Mouse (Mus musculus) regulatory T cell (primary cell): ENCODE measurements around the gene Krt17.

ENCODE experiments used
- in situ Hi-C: fragments of 300-600 bp; cut with MboI, MseI; formaldehyde crosslinking; loops from one replicate; pipeline ENCODE4 v1.15.1; 2025; ENCODE audit warnings: high pct_unique_total_duplicates

The Krt17 gene

DNA sequence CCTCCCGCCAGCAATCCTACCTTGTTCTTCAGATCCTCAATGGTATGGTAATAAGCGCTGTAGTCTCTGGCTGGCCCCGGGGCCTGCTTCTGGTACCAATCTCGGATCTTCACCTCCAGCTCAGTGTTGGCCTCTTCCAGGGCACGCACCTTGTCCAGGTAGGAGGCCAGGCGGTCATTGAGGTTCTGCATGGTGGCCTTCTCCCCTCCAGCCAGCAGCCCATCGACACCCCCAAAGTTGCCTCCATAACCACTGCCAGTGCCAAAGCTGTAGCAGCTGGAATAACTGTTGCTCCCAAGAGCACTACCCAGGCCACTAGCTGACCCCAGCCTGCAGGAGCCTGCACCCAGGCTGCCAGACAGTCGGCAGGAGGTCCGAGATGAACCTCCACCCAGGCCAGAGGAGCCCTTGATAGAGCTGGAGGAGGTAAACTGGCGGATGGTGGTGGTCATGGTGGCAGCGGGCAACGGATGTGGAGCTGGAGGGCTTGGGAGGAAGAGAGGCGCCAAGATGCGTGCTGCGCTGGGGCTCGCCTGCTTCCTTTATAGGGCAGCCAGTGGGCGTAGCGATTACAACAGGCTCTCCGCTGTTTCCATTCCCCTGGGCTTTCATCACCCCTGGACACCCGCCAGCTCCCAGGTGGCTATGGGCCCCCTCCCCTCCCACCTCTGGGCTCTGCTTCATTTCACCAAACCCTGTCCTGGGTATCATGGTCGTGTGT is at the start of gene Krt17:
Gene Krt17, minus strand, starts transcription at position 516 of the 721 bp plus-strand sequence.
- in situ Hi-C loops, result no loop called here

DNA sequence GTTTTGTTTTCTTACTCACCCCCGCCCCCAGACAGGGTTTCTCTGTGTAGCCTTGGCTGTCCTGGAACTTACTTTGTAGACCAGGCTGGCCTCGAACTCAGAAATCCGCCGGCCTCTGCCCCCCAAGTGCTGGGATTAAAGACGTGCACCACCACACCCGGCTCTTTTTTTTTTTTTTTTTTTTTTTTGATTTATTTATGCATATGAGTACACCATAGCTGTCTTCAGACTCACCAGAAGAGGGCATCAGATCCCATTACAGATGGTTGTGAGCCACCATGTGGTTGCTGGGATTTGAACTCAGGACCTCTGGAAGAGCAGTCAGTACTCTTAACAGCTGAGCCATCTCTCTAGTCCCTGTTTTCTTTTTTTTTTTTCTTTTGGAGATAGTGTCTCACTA is 47.8 kb upstream of the Krt17 start:
- in situ Hi-C loops, result loop anchor here (25.0 kb wide), 1 partner anchor 1146 kb away; the partner anchor contains the start of gene Ccr7

DNA sequence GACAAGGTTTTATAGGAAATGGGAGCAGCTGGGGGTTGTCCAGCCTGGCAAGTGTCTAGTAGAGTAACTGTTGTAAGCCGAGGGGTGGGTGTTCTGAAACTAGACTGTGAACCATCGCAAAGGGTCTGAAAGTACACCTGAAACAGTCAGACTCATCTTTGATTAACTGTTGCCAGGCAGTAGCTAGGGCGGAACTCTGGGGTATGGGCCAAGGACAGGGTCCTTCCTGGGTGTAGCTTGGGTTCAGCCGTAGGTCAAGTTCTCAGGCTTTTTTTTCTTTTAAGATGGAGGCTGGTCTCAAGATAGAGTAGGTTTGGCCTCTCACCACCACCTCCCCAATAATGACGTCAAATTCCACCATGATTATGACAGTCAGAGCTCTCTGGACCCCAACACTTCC is 47.1 kb upstream of the Krt17 start:
- in situ Hi-C loops, result loop anchor here (25.0 kb wide), 1 partner anchor 1146 kb away; the partner anchor contains the start of gene Ccr7

DNA sequence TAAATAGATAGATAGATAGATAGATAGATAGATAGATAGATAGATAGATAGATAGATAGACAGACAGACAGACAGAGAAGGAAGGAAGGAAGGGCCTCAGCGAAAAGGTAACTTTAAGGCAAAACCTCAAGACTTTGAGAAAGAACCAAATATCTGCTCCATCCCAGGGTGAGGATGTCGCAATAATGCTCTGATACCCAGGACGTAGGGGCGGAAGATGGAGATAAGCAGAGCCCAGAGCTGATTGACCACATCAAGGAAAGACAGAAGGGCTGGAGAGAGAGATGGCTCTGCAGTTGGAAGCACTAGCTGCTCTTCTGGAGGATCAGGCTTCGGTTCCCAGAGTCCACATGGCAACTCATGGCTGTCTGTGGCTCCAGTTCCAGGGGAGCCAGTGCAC is 40.5 kb upstream of the Krt17 start:
- in situ Hi-C loops, result loop anchor here (25.0 kb wide), 1 partner anchor 1139 kb away; the partner anchor contains the start of gene Ccr7

DNA sequence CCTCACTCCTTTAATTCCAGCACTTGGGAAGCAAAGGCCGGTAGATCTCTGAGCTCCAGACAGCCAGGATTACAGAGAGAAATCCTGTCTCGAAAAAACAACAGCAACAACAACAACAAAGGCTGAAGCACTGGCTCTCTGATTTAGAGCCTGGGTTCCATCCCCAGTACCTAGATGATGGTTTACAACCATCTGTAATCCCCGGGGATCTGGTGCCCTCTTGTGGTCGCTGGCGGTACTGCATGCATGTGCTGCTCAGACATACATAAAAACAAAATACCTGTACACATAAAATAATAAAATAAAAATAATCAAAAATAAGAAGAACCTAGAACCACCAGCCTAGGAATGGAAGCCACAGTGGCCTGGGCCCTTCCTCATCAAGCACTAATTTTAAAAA is 39.5 kb upstream of the Krt17 start:
- in situ Hi-C loops, result loop anchor here (25.0 kb wide), 1 partner anchor 1138 kb away; the partner anchor contains the start of gene Ccr7

DNA sequence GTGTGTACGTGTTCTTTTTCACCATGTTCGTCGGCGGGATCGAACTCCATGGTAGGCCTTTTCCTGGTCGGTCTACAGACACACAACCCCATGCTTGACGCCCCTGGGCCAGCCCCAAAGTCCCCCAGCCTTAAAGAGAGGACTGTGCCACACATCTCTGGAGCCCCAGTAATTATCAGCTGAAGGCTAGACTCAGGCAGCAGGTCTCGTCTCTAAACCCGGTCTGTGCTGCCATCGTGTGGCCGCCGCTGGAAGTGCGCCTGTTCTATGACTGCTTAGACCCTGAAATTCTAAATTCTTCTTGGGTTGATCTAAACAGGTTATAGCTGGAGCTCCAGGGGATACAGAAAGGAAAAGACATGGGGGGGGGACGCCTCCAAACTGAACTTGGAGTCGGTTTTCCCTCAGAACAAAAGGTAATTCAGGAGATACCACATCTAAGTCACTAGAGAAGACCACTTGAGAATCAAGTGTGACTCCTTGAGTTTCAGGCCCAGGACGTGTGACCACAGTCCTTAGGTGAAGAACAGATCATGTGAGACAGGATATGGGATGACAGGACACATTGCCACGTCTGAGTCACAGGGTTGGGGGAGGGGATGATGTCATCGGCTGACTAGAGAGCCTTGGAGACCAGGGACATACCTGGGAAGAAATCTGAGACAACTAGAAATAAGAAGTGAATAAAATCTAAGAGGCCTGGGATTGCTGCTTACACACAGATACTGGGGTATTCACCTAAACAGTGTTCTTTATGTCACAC is 37.6 kb upstream of the Krt17 start:
- in situ Hi-C loops, result no loop called here

DNA sequence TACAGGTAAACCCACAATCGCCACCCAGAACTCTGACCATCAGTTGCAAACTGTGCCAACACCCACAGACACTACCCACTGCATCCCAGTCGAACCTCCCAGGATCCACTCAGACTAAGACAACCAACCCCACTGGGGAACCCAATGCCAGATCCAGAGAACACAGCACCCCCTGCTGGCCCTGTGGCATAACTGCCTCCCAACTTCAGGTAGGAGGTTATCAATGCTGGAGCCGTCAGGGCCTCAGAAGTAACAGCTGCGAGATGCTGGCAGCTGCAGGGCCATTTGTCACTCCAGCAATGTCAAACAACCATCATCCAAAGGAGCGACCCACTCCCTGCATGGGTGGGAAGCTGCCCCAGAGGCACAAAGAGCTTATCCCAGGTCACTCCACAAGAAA is 37.0 kb upstream of the Krt17 start:
- in situ Hi-C loops, result no loop called here

DNA sequence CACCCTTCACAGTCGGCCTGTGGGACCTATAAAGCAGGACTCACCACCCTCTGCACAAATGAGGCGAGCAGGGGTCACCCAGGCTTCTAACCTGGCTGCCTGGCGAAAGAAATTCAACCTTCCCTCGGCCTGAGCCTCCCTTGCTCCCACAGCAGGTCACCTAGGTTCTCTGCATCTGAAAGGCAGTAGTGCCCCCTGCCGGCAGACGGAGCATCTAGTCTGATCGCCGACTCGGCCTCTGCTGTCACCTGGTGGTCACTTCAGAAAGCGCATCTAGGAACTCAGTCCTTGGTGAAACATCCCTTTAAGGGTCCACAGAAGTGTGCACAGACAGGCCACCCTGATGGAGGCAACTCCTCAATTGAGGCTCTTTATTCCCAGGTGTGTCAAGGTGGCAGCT is 34.5 kb upstream of the Krt17 start:
- in situ Hi-C loops, result no loop called here

DNA sequence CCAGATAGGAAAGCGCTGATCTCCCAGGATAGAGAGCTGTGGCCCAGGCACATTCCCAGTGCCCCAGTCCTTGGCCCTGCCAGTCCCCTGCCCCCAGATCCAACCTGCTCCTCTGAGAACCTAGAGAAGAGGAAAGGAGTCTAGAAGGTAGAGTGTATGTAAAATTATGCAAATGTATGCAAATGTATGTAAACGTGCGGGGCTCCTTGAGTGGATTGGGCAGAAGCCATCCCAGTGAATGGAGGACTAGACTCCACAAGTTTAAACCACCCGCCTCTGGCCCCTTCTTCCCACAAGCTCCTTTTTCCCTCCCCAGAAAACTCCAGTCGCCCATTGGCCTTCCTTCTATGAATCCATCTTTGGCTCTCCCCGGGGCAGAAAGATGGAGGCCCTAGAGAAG is 32.1 kb upstream of the Krt17 start:
- in situ Hi-C loops, result loop anchor here (5.0 kb wide), 1 partner anchor 91 kb away; no protein-coding TSS in a partner anchor

DNA sequence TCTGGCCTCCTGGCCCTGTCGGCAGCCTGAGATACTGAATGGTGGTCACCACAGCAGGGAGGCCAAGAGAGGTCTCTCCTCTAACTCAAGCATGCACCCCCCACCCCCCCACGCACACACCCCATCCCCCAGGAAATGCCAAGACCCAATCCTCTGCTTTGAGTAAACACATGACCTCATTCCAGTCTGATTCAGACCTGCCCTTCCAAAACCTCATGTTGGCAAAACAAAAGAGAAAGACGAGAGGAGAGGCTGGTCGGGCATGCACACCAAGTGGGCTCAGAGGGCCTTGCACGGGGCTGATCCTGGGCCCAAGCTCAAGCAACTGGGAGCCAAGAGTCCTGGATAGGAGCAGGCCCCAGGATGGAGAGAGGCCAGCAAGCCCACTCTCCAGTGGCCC is 29.4 kb upstream of the Krt17 start:
- in situ Hi-C loops, result loop anchor here (5.0 kb wide), 1 partner anchor 88 kb away; no protein-coding TSS in a partner anchor

DNA sequence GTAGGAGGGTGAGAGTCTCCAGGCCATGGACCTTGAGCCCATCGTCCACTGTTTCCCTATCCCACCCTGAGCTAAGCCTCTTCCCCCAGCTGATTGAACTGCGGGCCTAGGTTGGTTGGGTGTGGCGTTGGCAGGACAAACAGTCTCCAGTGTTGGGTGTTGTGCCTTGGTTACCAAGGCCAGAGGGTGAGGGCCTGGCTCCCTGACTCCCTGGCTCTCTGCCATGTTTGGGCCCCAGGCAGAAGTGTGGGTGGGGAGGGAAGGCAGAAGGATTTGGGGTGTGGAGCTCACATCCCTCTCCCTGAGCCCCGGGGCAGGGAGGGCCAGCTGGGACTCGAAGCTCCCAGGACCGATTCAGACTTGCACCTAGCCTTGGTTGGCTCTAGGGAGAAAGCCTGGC is 28.1 kb upstream of the Krt17 start:
- in situ Hi-C loops, result loop anchor here (5.0 kb wide), 1 partner anchor 822 kb away; no protein-coding TSS in a partner anchor

DNA sequence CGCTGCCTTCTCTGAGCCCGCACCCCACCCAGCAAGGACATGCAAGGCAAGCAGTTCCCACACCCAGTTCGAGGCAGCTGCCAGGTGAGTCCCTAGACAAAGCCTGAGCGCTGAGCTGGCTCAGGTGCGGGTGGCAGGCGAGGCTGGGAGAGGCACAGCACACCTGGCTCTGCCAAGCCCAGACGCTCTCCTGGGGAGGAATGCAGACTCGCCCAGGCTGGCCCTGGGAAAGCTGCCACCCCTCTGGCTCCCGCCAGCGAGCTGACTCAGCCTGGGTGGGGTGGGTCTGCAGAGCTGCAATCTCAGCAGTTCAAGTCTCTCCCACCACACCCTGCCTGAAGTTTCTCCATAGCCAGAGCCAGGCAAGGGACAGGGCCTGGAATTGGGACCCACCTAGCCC is 26.2 kb upstream of the Krt17 start:
- in situ Hi-C loops, result loop anchor here (5.0 kb wide), 1 partner anchor 820 kb away; no protein-coding TSS in a partner anchor

DNA sequence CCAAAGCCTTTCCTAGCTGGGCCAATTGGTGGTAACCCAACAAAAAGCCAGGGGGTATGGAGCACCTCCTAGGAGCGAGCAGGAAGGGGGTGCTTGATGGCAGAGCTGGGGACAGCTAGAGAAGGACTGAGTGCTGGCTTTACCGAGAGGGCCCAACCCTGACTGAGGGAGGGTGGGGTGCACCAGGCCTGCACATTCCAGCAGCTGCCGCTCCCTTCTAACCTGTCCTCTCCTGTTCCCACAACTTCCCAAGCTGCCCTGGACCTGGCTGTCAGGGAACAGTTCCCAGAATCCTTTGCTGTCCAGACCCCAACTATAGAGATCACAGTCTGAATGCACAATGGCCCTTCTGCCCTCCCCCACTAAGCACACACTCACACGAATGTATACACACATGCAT is 24.2 kb upstream of the Krt17 start:
- in situ Hi-C loops, result loop anchor here (5.0 kb wide), 1 partner anchor 818 kb away; no protein-coding TSS in a partner anchor

DNA sequence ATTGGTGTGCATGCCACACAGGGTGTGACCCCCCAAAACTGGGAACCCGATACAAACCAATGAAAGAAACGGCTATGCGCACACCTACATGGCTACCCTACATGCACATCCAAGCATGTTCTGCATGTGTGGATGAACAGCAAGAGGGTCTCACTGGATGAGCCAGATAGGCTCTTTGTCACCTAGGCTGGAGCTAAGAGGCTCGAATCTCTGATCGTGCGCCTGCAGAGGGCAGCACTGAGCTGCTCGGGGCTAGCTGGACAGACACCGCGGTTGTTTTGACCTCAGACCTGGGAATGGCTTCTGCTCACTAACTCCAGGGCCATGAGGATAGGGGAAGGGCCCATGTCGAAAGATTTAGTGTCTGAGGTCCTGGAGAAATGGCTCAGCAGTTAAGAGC is 21.7 kb upstream of the Krt17 start:
- in situ Hi-C loops, result no loop called here

DNA sequence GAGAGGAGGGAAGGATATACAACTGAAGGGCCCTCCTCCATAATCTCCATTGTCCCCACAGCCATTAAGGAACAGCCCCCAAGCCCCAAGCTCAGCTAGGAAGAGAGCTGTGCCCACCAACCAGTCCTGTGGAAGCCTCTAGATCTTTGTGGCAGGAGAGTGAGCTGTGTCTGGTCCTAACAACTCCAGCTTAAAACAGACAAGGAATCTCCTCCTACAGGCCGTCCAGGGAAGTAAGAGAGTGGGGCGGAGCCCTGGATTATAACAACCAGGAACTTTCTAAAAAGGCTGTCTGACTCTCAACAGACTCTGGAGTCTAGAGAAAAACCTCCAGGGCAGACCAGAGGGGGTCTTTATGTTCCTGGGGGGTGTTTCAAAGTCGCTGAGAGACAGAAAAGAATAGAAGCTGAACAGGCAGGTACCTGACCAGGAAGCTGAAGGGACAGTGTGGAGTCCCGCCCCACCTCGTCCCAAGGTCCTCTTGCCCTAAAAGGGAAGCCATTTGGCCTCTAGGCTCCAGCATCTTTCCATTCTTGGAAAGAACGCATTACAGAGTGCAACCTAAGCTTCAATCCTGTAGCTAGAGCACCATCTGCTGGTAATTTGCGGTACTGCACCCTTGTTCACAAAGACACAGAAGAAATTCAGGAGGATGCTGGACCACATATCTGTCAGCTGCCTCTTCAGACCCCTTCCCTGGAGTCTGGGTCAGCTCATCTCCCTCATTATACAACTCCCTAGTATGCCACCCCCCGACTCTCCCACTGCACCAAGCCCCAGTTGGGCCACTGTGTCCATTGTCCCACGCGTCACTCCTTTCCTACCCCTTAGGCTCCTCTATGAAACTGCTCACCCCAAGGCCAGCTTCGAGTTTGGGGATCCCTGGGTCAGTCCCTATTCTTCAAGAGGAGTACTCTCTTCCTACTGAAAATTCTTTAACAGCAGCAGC is 21.0 kb upstream of the Krt17 start:
- in situ Hi-C loops, result no loop called here

DNA sequence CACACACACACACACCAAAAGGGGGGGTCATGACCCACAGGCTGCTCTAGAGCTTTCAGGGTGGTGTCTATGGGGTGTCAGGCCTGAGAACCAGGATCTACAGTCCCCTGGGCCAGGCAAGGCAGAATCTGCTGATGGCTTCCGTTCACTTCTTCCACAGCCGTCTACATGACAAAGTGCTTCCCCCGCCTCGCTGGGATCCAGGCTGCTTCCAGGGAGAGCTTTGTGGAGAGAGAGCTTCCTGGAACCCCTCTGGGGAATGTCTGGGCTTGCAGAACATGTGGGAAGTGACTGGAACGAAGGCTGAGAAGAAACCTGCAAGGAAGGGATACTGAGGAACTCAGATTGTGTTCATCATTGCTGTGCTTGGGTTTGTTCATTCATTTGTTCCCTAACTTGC is 17.9 kb upstream of the Krt17 start:
- in situ Hi-C loops, result no loop called here

DNA sequence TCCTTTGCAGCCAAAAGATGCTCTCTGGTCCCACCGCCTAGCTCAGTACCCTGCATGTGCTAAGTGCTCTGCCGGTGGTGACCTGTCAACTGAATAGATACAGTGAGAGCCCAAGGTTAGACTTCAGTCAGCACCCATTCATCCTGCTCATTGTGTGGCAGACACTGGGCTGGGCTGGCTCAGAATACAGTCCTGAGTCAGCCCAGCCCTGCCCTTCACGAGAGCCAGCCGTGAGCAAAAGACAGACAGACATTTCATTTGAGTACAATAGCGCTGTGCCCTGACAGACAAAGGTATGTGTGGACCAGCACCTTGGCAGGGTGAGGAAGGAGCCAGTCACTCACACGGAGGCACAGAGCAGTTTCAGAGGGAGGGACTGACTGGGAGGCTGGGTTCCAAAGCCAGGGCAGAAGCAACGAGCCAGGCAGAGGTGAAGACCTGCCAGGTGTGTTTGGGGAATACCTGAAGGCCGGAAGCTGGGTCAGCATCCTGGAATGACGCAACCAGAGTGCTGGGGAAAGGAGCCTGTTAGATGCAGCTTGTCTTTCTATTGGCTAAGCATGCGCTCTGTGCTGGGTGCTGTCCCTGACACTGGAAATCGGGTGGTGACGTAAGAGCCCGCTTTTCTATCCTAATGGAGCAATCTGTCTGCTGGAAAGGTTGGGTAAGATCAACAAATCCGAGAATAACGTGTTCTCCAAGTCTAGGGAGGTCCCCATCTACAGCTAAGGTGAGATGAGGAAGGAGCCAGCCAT is 17.1 kb upstream of the Krt17 start:
- in situ Hi-C loops, result no loop called here

DNA sequence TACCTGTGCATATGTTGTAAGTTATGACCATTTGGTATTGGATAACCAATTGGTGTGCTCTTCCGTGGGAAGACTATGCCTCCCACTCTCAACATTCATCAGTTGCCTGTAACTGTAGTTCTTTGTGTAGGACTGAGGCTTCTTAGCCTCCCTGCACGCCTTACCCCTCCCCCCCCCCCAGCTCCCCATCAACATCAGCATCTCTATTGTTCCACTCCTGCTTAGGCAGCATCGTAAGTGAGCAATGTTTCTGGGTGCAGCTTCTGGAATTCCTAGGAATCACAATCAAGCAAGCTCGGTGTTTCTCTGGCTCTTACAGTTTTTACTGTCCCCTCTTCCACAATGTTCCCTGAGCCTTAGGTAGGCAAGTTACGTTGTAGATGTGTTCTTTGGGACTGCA is 14.6 kb upstream of the Krt17 start:
- in situ Hi-C loops, result no loop called here

DNA sequence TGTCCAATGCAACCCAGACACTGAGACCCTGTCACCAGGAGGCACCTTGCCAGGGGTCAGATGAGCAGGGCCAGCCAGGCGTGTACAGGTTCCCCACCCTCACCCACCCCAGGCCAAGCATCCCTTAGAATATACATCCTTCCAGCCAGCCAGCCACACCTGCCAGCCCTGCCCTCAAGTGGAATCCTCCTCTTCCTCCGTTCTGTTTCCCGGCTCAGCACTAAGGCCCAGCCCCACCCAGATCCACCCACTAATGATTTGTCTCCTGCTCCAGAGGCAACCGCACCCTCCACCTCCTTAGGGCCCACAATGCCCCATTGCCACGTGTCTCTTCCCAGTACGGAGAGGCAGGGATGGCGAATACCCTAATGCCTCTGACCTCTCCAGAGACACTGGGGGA is 13.9 kb upstream of the Krt17 start:
- in situ Hi-C loops, result no loop called here

DNA sequence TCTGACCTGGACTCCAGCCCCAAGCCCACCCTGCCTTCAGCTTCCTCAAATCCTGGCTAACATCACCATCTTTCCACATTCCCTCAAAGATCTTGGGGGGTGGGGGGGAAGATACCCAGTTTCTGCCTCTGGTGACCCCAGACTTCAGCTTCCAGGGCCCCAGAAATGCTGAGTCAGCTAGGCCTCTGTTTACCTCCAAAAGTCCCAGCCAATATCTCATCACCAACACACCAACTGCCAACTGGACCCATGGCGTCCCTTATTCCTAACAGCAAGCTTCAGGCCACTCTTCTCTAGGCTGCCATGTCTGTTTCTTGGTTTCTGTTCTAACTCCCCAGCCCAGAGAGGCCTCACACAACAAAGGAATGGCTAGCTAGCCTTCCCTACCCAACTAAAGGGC is 11.0 kb upstream of the Krt17 start:
- in situ Hi-C loops, result no loop called here

DNA sequence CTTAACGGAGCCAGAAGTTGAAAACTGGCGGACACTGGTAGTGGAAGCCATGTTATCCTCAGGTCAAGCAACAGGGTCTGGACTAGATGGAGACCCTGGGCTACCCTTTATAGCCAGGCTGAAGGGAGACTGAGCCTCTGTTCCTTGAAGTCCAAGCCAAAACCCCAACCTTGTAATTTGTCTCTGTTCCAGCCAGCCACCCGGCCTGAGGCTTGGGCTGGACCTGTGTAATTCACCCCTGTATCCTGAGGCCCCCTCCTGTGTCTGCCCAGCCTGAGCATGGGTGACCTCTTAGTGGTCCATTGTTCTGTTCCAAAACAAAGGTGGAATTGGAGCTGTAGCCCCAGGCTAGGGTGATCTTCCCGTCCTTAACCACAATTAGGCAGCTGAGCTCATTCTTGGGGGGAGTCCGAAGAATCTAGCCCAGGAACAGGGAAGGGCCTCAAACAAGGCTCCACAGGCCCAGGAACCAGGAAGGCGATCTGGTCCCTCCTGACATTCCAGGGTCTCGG is 9.0 kb upstream of the Krt17 start, which contains the start of gene Krt42:
Gene Krt42, minus strand, starts transcription at position 51 of the 512 bp plus-strand sequence.
- in situ Hi-C loops, result no loop called here
